Mouse (Mus musculus) midbrain, embryonic 15.5 days (tissue): ENCODE measurements around the gene Snrnp200. TPM values are rescaled to one million over a fixed set of nuclear protein-coding genes. Genes with fewer than 3 reads are reported as not detected.
A peak's percentile ranks its signal among the peaks of the same experiment; 100 is the strongest.

Experiments
- ATAC-seq: fragments of 200-750 bp; cut with Nextera tagmentation; replicated peaks from 2 replicates; pipeline ENCODE4 v1.8.0; 2017; ENCODE audit warnings: moderate TSS enrichment
- H3K27ac ChIP-seq: fragments of 300-500 bp; sonication (generic); 2 replicates; pipeline ENCODE4 v1.5.1; 2015; ENCODE audit warnings: mild to moderate bottlenecking, inconsistent platforms
- H3K27me3 ChIP-seq: fragments of 300-500 bp; sonication (generic); replicated peaks from 2 replicates; pipeline ENCODE4 v1.6.1; 2015; ENCODE audit warnings: inconsistent platforms
- H3K36me3 ChIP-seq: fragments of 300-500 bp; sonication (generic); replicated peaks from 2 replicates; pipeline ENCODE4 v1.6.1; 2015; ENCODE audit warnings: inconsistent platforms
- H3K4me1 ChIP-seq: fragments of 300-500 bp; sonication (generic); 2 replicates; pipeline ENCODE4 v1.6.1; 2015; ENCODE audit warnings: inconsistent platforms
- H3K4me2 ChIP-seq: fragments of 300-500 bp; sonication (generic); 2 replicates; pipeline ENCODE4 v1.6.1; 2015; ENCODE audit warnings: inconsistent platforms, mild to moderate bottlenecking, moderate library complexity
- H3K4me3 ChIP-seq: fragments of 300-500 bp; sonication (generic); 2 replicates; pipeline ENCODE4 v1.5.1; 2015; ENCODE audit warnings: mild to moderate bottlenecking, inconsistent platforms
- H3K9ac ChIP-seq: fragments of 300-500 bp; sonication (generic); 2 replicates; pipeline ENCODE4 v1.6.1; 2015; ENCODE audit warnings: mild to moderate bottlenecking, inconsistent platforms
- H3K9me3 ChIP-seq: fragments of 300-500 bp; sonication (generic); 2 replicates; pipeline ENCODE4 v1.6.1; 2016; ENCODE audit warnings: inconsistent platforms
- WGBS: fragments of 180-500 bp; shearing (Covaris S2); methylation state at CpG from one replicate; pipeline ENCODE4 v1.1.7; 2015; ENCODE audit warnings: mixed read lengths; 5-methylcytosine and 5-hydroxymethylcytosine counted together
- polyA plus RNA-seq: library from polyadenylated mRNA; unstranded; fragments of >200 nt; fragmentation: Nextera tagmentation; extraction: Ambion mirVana; gene quantifications from 2 replicates; pipeline ENCODE4 v1.2.1, GENCODE M21; 2015

Snrnp200 gene
- polyA plus RNA-seq, 1 experiment from 2014 or later: 58.1 TPM

DNA sequence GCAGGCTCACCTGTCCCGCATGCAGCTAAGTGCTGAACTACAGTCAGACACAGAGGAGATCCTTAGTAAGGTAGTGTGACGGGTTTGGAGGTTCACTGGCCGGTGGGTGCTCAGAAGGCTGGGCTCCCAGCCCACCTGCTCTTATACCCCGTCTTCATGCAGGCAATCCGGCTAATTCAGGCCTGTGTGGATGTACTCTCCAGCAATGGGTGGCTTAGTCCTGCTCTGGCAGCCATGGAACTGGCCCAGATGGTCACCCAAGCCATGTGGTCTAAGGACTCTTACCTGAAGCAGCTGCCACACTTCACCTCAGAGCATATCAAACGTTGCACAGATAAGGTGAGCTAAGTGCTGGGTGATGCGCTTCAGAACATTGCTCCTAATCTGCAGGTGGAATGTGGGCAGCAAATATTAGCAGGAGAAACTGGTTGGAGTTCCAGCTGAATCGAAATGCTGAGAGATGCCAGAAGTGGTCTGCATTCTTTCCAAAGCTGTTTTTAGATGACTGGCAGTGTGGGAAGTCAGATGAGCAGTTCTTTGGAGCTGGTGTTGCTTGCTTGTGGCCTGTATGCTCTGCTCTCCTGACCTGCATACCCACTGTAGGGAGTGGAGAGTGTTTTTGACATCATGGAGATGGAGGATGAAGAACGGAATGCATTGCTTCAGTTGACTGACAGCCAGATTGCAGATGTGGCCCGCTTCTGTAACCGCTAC is 29.9 kb downstream of the Snrnp200 start:
- Histone ChIP-seq H3K9me3 (no peaks in the 10 kb centered on the region), H3K9ac (no peak overlapping the region), H3K36me3 (peaks cover 82% of the 10 kb centered on the region), H3K27ac (no peak overlapping the region), H3K4me3 (no peak overlapping the region), H3K27me3 (no peaks in the 10 kb centered on the region), H3K4me1 (no peaks in the 10 kb centered on the region), H3K4me2 (no peak overlapping the region)
- WGBS: 95% methylated on average over 11 of the region's 11 CpGs
- no peak for ATAC-seq

- ATAC-seq: no peak
- WGBS: 100% methylated on average over 2 of the region's 2 CpGs
- no peak overlapping the region for H3K4me2 ChIP-seq
- H3K9ac ChIP-seq: no peak overlapping the region
- no peaks in the 10 kb centered on the region for H3K9me3 ChIP-seq
- no peaks in the 10 kb centered on the region for H3K4me1 ChIP-seq
- no peak overlapping the region for H3K27ac ChIP-seq
- no peaks in the 10 kb centered on the region for H3K27me3 ChIP-seq
- H3K36me3 ChIP-seq: peaks cover 79% of the 10 kb centered on the region
- no peak overlapping the region for H3K4me3 ChIP-seq
These were observed 31.9 kb downstream of the Snrnp200 start for GRCm38 (mm10) chr2:127240065-127240464.

DNA sequence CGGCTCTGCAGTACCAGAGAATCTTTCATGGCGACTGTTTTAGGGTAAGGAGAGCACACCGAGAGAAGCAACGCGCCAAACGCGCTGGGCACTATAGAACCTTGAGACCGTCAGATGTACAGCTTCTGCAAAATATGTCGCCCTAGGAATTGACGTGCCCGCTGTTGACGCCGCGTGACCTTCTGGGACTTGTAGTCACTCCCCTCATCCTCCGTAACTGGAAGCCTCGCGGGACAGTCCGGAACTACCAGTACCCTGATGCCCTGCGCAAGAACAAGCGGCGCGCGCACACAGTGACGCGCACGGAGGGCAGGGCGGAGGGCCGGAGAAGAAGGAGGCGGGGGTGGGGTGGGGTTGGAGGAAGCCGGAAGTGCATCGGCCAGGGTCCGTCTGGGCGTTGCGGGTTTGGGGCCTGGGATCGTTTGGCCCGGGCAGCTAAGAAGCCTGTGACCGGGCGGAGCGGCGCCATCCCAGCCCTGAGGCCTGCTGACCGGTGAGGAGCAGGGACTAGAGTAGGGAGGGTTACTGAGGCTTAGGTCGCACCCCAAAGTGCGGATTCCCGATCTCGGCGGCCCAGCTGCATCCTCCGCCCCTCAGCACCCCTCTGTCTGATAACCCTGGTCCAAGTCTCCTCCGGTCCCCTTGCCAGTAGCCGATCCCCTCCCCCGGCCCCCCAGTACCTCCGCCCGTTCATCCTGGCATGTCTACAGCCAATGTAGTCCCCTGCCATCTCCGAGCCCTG is 39.6 kb downstream of the Snrnp200 start, which contains the start of the genes Ciao1 and Tmem127:
Ciao1 (minus strand) TSS at position 225 of the 742 bp plus-strand sequence.
Tmem127 (plus strand) TSS at position 317 of the 742 bp plus-strand sequence.
- peak; percentile 98 for ATAC-seq
- Histone ChIP-seq H3K27me3 (no peaks in the 10 kb centered on the region), H3K4me2 (peak within 1 kb of the TSS; percentile 94), H3K9ac (peak within 1 kb of the TSS; percentile 95), H3K36me3 (peaks cover 20% of the 10 kb centered on the region; the same call in 1 of the 2 replicates), H3K9me3 (no peaks in the 10 kb centered on the region), H3K4me1 (peaks cover 36% of the 10 kb centered on the region), H3K27ac (peak within 1 kb of the TSS; percentile 89), H3K4me3 (peak within 1 kb of the TSS; percentile 98)
- 0% methylated on average over 52 of the region's 53 CpGs for WGBS

DNA sequence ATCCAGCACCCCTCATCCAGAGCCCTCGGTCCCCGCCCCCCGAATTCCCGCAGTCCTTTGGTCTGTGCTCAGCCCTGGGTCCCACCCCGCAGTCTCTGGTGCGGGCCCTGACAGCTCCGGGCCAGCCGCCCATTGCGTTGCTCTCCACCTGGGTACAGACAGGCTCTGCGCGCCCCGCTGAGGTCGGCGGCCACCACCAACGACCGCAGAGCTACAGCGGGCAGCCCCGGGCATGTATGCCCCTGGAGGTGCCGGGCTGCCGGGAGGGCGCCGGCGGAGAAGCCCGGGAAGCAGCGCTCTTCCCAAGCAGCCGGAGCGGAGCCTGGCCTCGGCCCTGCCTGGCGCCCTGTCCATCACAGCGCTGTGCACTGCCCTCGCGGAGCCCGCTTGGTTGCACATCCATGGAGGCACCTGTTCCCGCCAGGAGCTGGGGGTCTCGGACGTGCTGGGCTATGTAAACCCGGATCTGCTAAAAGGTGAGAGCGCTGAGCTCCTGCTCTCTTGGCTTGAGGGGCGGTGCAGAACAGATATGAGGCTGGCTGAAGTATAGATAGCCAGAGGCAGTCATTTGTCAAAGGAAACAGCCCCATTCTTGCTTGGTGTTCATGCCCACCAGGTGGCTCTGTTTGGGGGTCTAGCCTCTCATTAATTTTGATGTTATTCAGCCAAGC is 40.3 kb downstream of the Snrnp200 start:
- peak; percentile 74 for ATAC-seq
- under 1% methylated on average over 39 of the region's 39 CpGs for WGBS
- H3K4me1 ChIP-seq: peaks cover 36% of the 10 kb centered on the region

GRCm38 (mm10) chr2:127250291-127251008 is 42.3 kb downstream of the Snrnp200 start:
- no peak overlapping the region for H3K4me3 ChIP-seq
- no peak overlapping the region for H3K27ac ChIP-seq
- no peak for ATAC-seq
- no peak overlapping the region for H3K9ac ChIP-seq
- H3K4me2 ChIP-seq: no peak overlapping the region
- H3K4me1 ChIP-seq: peaks cover 36% of the 10 kb centered on the region
- H3K36me3 ChIP-seq: no peaks in the 10 kb centered on the region
- no peaks in the 10 kb centered on the region for H3K9me3 ChIP-seq
- H3K27me3 ChIP-seq: no peaks in the 10 kb centered on the region
- WGBS: 90% methylated on average over 9 of the region's 9 CpGs

More for the DNA sequence above, 40.3 kb downstream of the Snrnp200 start:
- H3K9ac ChIP-seq: peak overlapping the region; percentile 95
- 0 out of 2 replicates have a peak, but pooled peaks cover 14% of the 10 kb centered on the region for H3K36me3 ChIP-seq
- peak overlapping the region; percentile 89 for H3K27ac ChIP-seq
- peak overlapping the region; percentile 94 for H3K4me2 ChIP-seq
- peak overlapping the region; percentile 98 for H3K4me3 ChIP-seq
- no peaks in the 10 kb centered on the region for H3K27me3 ChIP-seq
- H3K9me3 ChIP-seq: no peaks in the 10 kb centered on the region

GRCm38 (mm10) chr2:127251457-127251856 is 43.3 kb downstream of the Snrnp200 start:
- 83% methylated on average over 3 of the region's 3 CpGs for WGBS
- Histone ChIP-seq H3K27me3 (no peaks in the 10 kb centered on the region), H3K4me3 (no peak overlapping the region), H3K9ac (no peak overlapping the region), H3K27ac (no peak overlapping the region), H3K4me1 (peaks cover 33% of the 10 kb centered on the region), H3K9me3 (no peaks in the 10 kb centered on the region), H3K36me3 (peaks cover 4% of the 10 kb centered on the region; the same call in 1 of the 2 replicates), H3K4me2 (no peak overlapping the region)
- ATAC-seq: no peak

GRCm38 (mm10) chr2:127251880-127252527 is 43.8 kb downstream of the Snrnp200 start:
- Histone ChIP-seq H3K27ac (no peak overlapping the region), H3K9me3 (no peaks in the 10 kb centered on the region), H3K36me3 (peaks cover 4% of the 10 kb centered on the region), H3K4me2 (no peak overlapping the region), H3K4me3 (no peak overlapping the region), H3K27me3 (no peaks in the 10 kb centered on the region), H3K9ac (no peak overlapping the region), H3K4me1 (peaks cover 27% of the 10 kb centered on the region)
- ATAC-seq: no peak
- WGBS: 82% methylated on average over 3 of the region's 3 CpGs

DNA sequence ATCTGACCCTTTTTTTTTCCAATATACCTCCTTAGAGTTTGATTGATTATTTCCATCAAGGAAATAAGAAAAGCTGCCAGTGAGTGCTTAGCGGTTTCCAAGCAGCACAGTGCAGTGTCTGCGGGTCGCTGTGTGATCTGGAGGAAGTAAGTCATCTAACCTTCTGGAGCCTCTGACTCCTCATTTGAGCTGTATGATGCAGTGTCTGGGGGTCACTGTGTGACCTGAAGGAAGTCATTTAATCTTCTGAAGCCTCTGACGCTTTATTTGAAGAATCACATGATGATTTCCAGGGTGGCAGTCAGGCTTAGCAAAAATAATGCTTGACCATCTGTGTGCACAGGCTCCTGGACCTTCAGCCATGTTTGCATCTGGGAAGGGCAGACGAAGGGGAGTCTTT is 44.6 kb downstream of the Snrnp200 start:
- H3K9ac ChIP-seq: no peak overlapping the region
- no peak for ATAC-seq
- peaks cover 26% of the 10 kb centered on the region for H3K4me1 ChIP-seq
- H3K27me3 ChIP-seq: no peaks in the 10 kb centered on the region
- no peak overlapping the region for H3K4me2 ChIP-seq
- 88% methylated on average over 5 of the region's 5 CpGs for WGBS
- H3K9me3 ChIP-seq: no peaks in the 10 kb centered on the region
- H3K4me3 ChIP-seq: no peak overlapping the region
- H3K36me3 ChIP-seq: peaks cover 12% of the 10 kb centered on the region
- no peak overlapping the region for H3K27ac ChIP-seq

GRCm38 (mm10) chr2:127254604-127255134 is 46.5 kb downstream of the Snrnp200 start:
- ATAC-seq: no peak
- WGBS: 86% methylated on average over 3 of the region's 3 CpGs
- Histone ChIP-seq H3K9me3 (no peaks in the 10 kb centered on the region), H3K27me3 (no peaks in the 10 kb centered on the region), H3K9ac (no peak overlapping the region), H3K36me3 (peaks cover 28% of the 10 kb centered on the region), H3K27ac (no peak overlapping the region), H3K4me2 (no peak overlapping the region), H3K4me1 (peaks cover 17% of the 10 kb centered on the region), H3K4me3 (no peak overlapping the region)

GRCm38 (mm10) chr2:127255294-127255693 is 47.1 kb downstream of the Snrnp200 start:
- H3K36me3 ChIP-seq: peaks cover 28% of the 10 kb centered on the region
- 91% methylated on average over 6 of the region's 6 CpGs for WGBS

GRCm38 (mm10) chr2:127259340-127259739 is 51.2 kb downstream of the Snrnp200 start:
- Histone ChIP-seq H3K36me3 (peaks cover 28% of the 10 kb centered on the region), H3K9ac (no peak overlapping the region)
- WGBS: 89% methylated on average over 5 of the region's 5 CpGs

More at GRCm38 (mm10) chr2:127255294-127255693, 47.1 kb downstream of the Snrnp200 start:
- no peak overlapping the region for H3K4me2 ChIP-seq
- no peak overlapping the region for H3K4me3 ChIP-seq
- H3K9me3 ChIP-seq: no peaks in the 10 kb centered on the region
- no peaks in the 10 kb centered on the region for H3K27me3 ChIP-seq
- H3K4me1 ChIP-seq: peaks cover 11% of the 10 kb centered on the region
- H3K27ac ChIP-seq: no peak overlapping the region
- no peak for ATAC-seq
- H3K9ac ChIP-seq: no peak overlapping the region

More at GRCm38 (mm10) chr2:127259340-127259739, 51.2 kb downstream of the Snrnp200 start:
- no peak overlapping the region for H3K4me3 ChIP-seq
- no peaks in the 10 kb centered on the region for H3K27me3 ChIP-seq
- no peak overlapping the region for H3K4me2 ChIP-seq
- no peak for ATAC-seq
- no peaks in the 10 kb centered on the region for H3K4me1 ChIP-seq
- H3K9me3 ChIP-seq: no peaks in the 10 kb centered on the region
- H3K27ac ChIP-seq: no peak overlapping the region
